Mouse (Mus musculus) gonadal fat pad, adult 2 months (tissue): Measurements from ENCODE around the gene Mup11. TPM values are rescaled to one million over a fixed set of nuclear protein-coding genes. Genes with fewer than 3 reads are reported as not detected.
"Not testable (repeated sequence)": the region's sequence is repeated elsewhere in the genome, so short reads cannot be mapped to it uniquely, and the experiment has no call there.

Experiments
- DNase-seq: peaks from one replicate; pipeline ENCODE4 v3.0.0-alpha.2; 2012; ENCODE audit warnings: low read depth
- polyA plus RNA-seq: library from polyadenylated mRNA; depleted of rRNA; stranded (reverse); fragments of >200 nt; gene quantifications from 2 replicates; pipeline ENCODE4 v1.2.3, GENCODE M21; 2012; rRNA removed

Gene Mup11
- polyA plus RNA-seq: not detected in 2 replicates

DNA sequence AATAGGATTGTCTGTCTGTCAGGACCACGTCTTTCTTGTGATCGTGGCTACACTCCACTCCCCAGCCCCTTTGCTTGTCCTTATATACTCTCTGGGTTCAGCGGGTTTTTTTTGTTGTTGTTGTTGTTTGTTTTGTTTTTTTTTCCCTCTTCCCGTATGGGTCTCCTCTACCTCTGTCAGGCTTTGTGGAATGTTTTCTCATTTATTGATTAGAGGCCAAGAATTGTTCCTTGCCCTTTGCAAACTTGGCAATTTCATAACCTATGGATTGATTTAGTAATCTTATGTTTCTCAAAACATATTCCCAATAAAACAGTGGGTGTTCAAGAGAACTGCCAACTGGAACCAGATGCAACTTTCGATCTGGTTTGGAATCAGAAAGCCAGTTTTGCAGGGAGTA, at the start of gene Mup11:
Mup11 (minus strand) TSS at position 101 of the 400 bp plus-strand sequence.
- DNase-seq: not testable (repeated sequence)

Other genes with a start within 250 kb of the Mup11 start
- not detected in 2 replicates for gene Mup9, start 240.5 kb downstream of the Mup11 start, polyA plus RNA-seq
- not detected in 2 replicates for gene Mup1, start 160.5 kb downstream of the Mup11 start, polyA plus RNA-seq
- not detected in 2 replicates for gene Mup10, start 80.2 kb downstream of the Mup11 start, polyA plus RNA-seq
- gene Mup12, start 78.9 kb upstream of the Mup11 start, polyA plus RNA-seq: not detected in 2 replicates
- 0.60 TPM in 1 of 2 replicates, not detected in the other for gene Mup22, start 159.1 kb upstream of the Mup11 start, polyA plus RNA-seq